Mouse (Mus musculus): ENCODE data around the gene Slc5a4a.

The Slc5a4a gene

GRCm38 (mm10) chr10:76218240-76218639 lies 71.0 kb downstream of the Slc5a4a start:
- DNase-seq (ENCODE audit: low spot score in 2 of 2) = peak in 1 of 2 experiments; percentile 50

DNA sequence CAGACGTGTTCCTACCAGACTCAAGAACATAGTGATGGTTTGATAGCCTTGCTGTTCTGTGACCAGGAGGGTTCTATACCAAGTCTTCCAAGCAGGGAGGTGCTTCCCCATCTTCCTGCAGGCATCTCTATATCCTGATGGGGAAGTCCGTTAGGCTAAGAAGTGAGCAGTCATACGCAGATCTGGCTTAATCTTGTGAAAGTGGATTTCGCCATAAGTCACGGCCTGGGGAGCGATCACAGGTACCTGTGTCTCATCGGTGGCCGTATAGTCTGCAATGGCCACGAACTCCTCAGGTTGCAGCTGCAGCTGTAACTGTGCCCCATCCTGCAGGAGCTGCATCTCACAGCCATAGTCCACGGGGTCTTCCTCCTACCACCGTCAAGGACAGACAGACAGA lies 78.7 kb downstream of the Slc5a4a start:
- DNase-seq (ENCODE audit: low spot score in 2 of 2) = no peak

DNA sequence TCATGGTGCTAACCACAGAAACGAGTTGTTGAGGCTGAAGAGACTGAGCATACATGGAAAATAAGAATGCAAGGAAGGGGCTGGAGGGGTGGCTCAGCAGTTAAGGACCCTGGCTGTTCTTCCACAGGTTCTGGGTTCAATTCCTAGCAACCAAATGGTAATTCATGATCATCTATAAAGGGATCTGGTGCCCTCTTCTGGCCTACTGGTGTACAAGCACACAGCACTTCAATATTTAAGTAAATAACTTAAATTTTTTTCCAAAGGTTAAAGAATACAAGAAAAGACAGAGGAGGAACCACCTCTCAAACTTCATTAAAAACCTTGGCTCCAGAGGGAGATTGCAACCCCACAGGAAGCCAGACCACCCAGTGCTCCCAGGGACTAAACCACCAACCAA lies 82.4 kb downstream of the Slc5a4a start:
- no peak for DNase-seq (ENCODE audit: low spot score in 2 of 2)

GRCm38 (mm10) chr10:76237341-76238225 lies 90.3 kb downstream of the Slc5a4a start, which contains the start of gene Prmt2:
Gene Prmt2 (minus strand): TSS chr10:76237865.
- DNase-seq (ENCODE audit: low spot score in 2 of 2) = peak; percentile 88 to 90
